Mouse (Mus musculus): ENCODE data around the gene Gm12184.

Gm12184 gene

GRCm38 (mm10) chr11:48846881-48847280 is 20.4 kb upstream of the Gm12184 start:
- WGBS: 71% methylated on average over 5 of the region's 5 CpGs

- 89% methylated on average over 2 of the region's 2 CpGs for WGBS
Observed at GRCm38 (mm10) chr11:48846362-48846761, 19.9 kb upstream of the Gm12184 start.

GRCm38 (mm10) chr11:48845244-48845815 is 18.9 kb upstream of the Gm12184 start:
- WGBS: 66% methylated on average over 13 of the region's 13 CpGs

- WGBS: 44% methylated on average over 6 of the region's 6 CpGs
Observed at GRCm38 (mm10) chr11:48844309-48844708, 17.9 kb upstream of the Gm12184 start.

GRCm38 (mm10) chr11:48843202-48843601 is 16.7 kb upstream of the Gm12184 start:
- 93% methylated on average over 11 of the region's 11 CpGs for WGBS

- WGBS: 84% methylated on average over 4 of the region's 4 CpGs
Observed at GRCm38 (mm10) chr11:48842378-48842792, 15.9 kb upstream of the Gm12184 start.

- 92% methylated on average over 5 of the region's 5 CpGs for WGBS
Observed at GRCm38 (mm10) chr11:48841213-48841612, 14.8 kb upstream of the Gm12184 start.

GRCm38 (mm10) chr11:48838879-48839680 is 12.6 kb upstream of the Gm12184 start:
- WGBS: 85% methylated on average over 10 of the region's 10 CpGs

- WGBS: 4% methylated on average over 16 of the region's 16 CpGs
Observed at GRCm38 (mm10) chr11:48838181-48838797, 11.8 kb upstream of the Gm12184 start.

- WGBS: under 1% methylated on average over 77 of the region's 77 CpGs
Observed at GRCm38 (mm10) chr11:48837310-48838180, 11.1 kb upstream of the Gm12184 start.

- 33% methylated on average over 11 of the region's 11 CpGs for WGBS
Observed at GRCm38 (mm10) chr11:48836990-48837309, 10.5 kb upstream of the Gm12184 start.

- 79% methylated on average over 6 of the region's 6 CpGs for WGBS
Observed at GRCm38 (mm10) chr11:48835923-48836322, 9.5 kb upstream of the Gm12184 start.

GRCm38 (mm10) chr11:48833731-48834639 is 7.5 kb upstream of the Gm12184 start:
- under 1% methylated on average over 30 of the region's 30 CpGs for WGBS

GRCm38 (mm10) chr11:48833078-48833730 is 6.7 kb upstream of the Gm12184 start:
- WGBS: 24% methylated on average over 8 of the region's 9 CpGs

- WGBS: 75% methylated on average over 2 of the region's 2 CpGs
Observed at GRCm38 (mm10) chr11:48831273-48831672, 4.8 kb upstream of the Gm12184 start.

GRCm38 (mm10) chr11:48830279-48830678 is 3.8 kb upstream of the Gm12184 start:
- 96% methylated on average over 2 of the region's 2 CpGs for WGBS

GRCm38 (mm10) chr11:48827926-48828325 is 1.5 kb upstream of the Gm12184 start:
- 70% methylated on average over 6 of the region's 6 CpGs for WGBS

- 3% methylated on average over 6 of the region's 6 CpGs for WGBS
Observed at GRCm38 (mm10) chr11:48826752-48827096, 269 bp upstream of the Gm12184 start.

GRCm38 (mm10) chr11:48824311-48824830 is 2.1 kb downstream of the Gm12184 start:
- 13% methylated on average over 22 of the region's 22 CpGs for WGBS

- 1% methylated on average over 15 of the region's 15 CpGs for WGBS
Observed at GRCm38 (mm10) chr11:48823536-48823972, 2.9 kb downstream of the Gm12184 start.

All from cerebral cortex, adult 2 months (tissue).